Mouse (Mus musculus) A20 (cell line): ENCODE measurements around the gene Lrch3.
"Not testable (repeated sequence)": the region's sequence is repeated elsewhere in the genome, so short reads cannot be mapped to it uniquely, and the experiment has no call there.

Experiments
- DNase-seq: peaks from one replicate; pipeline ENCODE4 v3.0.0-alpha.2; 2011; ENCODE audit warnings: low read depth, low spot score

Gene Lrch3

DNA sequence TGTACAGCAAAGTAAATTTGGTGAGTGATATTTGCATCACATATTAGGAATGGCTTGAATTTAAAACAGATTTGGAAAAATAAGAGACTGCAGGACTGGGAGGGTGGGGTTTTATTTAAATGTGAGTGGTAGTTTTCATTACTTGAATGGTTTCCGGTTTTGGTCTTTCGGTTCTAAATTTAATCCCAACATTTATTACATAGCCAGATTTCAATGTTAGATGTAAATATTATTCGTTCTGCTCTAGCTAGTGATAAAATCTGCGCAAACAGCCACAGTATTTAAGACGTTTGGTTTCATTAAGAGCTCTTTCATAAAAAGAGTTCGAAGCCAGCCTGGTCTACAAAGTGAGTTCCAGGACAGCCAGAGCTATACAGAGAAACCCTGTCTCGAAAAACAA lies 688 bp upstream of the Lrch3 start:
- DNase-seq = peak; percentile 30

DNA sequence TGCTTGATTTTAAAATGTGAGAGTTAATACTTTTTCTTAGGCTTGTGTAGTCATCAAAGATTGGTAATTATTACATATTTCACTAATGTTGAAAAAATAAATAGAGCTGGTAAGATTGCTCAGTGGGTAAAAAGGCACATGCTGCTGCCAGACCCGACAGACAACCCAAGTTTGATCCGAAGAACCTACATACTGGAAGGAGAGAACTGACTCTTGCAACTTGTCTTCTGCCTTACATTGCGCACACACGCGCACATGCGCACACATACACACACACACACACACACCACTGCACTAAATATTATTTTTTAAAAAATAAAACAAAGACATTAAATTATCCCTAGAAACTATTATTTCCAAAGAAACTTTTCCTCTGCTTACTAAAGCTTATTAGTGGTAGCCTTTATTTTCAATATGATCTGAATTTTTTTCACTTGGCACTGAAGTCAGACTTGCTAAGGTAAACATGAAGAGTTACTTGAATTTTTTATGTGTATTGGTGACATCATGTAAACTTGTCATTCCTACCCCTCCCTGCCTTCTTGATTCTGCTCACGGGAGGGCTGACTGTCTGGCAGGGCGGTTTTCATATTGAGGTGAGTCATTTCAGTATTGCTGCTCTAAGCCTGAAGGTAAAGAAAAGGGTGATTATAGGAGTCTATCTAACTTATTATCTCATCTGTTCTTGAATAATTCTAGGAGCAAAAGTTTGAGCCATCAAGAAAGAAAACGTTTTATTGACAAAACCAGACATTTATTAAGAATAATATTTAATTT lies 1.6 kb downstream of the Lrch3 start:
- peak; percentile 37 for DNase-seq

GRCm38 (mm10) chr16:32926629-32927028 lies 12.7 kb downstream of the Lrch3 start:
- DNase-seq = not testable (repeated sequence)

- no peak for DNase-seq
Measured at GRCm38 (mm10) chr16:32927044-32927443, 13.1 kb downstream of the Lrch3 start.

DNA sequence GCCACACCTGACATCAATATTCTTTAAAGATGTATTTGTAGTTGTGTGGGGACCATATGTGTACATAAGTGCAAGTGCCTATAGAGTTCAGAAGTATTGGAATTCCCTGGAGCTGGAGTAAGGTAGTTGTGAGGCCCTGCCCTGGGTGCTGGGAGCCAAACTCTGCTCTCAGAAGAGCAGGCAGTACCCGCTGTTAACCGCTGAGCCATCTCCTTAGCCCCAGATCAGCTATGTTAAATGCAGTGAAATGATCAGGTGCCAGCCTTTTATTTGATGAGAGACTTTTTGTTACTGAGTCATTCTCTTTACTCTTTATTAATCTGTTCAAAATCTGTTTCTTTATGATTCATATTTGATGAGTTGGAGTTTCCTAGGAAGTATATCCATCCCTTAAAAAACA lies 16.0 kb downstream of the Lrch3 start:
- DNase-seq = no peak

DNA sequence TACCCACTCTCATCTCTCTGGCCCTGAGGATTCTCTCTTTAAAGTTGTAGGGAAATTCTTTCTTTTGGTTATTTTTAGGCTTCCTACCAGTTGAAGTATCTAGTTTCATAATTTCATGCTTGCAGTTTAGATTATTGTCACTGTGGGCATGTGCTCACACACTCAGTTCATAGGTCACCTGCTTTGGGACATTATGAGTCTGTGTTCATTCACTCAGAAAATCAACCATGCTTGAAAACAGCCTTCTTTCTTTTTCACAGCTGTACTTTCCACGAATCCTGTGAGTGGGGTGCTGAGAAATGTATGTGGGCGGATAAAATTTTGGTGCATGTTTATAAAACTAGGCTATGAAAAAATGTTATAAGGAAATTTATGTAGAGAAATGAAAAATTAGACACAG lies 20.6 kb downstream of the Lrch3 start:
- peak; percentile 75 for DNase-seq

- no peak for DNase-seq
Measured at GRCm38 (mm10) chr16:32935088-32935487, 21.2 kb downstream of the Lrch3 start.

DNA sequence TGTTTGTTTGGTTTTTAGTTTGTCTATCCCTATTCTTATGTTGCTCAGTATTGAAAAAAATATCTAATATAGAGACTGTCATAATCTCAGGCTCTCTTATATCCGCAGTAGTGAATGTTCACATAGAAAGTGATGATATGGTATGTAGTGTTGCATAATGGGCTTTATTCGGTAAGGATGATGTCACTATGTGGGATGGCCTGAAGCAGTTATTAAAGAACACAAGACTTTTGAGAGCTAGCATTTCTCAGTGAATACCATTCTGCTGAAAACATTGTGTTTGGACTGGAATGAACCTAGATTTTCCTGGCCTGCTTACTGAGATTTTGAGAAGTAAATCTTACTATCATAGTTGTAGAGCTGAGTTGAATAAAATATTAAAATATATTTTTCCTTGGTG lies 23.5 kb downstream of the Lrch3 start:
- DNase-seq = no peak

DNA sequence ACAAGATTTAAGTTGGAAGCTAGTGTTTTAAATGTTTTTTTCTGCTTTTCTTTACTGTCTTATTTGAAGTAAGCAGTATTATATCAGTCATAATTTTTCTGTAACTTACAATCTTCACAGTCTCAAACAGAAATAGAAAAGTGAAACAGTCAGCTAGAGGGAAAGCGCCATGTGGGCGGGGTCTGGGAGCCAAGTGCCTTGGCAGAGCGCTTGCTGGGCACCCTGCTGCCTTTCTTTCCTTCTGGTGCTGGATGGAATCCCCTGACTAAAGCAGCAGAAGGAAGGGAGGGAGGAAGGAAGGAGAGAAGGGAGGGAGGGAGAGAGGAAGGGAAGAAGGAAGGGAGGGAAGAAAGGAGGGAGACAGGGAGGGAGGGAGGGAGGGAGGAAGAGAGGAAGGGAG lies 25.4 kb downstream of the Lrch3 start:
- DNase-seq = not testable (repeated sequence)

- not testable (repeated sequence) for DNase-seq
Measured at GRCm38 (mm10) chr16:32939716-32940115, 25.8 kb downstream of the Lrch3 start.

GRCm38 (mm10) chr16:32941226-32941625 lies 27.3 kb downstream of the Lrch3 start:
- not testable (repeated sequence) for DNase-seq

DNA sequence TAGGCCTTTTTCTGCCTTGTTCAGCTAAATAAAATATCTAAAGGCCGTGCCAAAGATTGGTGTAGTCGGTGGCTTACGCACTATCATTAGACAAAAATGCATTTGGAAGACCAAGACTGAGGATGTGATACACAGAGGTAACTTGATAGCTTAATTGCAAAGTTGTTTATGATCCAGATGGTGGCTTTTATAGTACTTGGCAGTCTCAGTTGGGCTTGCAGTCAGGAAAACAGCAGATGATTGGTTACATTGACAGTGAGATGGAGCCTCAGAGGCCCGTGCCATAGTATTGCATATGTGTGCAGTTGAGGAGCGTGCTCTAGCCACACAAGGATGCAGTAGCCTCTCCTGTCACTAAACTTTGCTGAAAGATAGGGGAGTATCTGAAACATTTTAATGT lies 28.8 kb downstream of the Lrch3 start:
- no peak for DNase-seq

DNA sequence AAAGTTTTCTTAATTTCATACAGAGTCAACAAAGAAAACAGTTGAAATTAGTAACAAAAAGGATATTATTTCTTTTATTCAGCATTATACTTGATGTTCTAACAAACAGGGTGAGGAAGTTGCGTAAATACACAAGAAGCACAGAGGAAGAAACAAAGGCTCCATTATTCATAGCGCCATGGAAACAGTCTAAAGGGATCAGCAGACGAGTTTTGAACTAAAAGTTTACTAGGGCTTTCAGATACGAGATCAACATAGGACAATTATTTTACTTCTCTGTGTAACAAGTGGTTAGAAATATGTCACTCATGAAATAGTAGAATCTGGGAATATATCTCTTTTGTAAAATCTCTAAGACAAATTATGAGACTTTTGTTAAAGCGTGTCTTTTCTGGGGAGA lies 31.5 kb downstream of the Lrch3 start:
- no peak for DNase-seq

GRCm38 (mm10) chr16:32948016-32948415 lies 34.1 kb downstream of the Lrch3 start:
- DNase-seq = no peak

GRCm38 (mm10) chr16:32948656-32949055 lies 34.8 kb downstream of the Lrch3 start:
- peak; percentile 64 for DNase-seq

DNA sequence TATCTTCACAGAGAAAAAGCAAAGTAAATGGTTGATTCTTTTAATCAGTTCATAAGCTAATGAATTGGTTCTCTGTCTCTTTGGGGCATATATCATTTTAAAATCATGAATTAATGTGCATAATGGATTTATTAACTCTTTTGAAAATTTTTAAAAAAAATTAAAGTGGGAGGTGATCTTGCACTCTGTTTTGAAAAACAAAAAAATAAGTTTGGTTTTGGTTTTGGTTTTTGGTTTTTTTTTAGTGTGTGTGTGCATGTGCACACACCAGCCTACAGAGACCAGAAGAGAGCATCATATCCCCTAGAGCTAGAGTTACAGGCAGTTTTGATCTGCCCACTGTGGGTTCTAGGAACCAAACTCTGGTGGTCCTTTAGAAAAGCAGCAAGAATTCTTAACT lies 35.4 kb downstream of the Lrch3 start:
- peak; percentile 73 for DNase-seq

DNA sequence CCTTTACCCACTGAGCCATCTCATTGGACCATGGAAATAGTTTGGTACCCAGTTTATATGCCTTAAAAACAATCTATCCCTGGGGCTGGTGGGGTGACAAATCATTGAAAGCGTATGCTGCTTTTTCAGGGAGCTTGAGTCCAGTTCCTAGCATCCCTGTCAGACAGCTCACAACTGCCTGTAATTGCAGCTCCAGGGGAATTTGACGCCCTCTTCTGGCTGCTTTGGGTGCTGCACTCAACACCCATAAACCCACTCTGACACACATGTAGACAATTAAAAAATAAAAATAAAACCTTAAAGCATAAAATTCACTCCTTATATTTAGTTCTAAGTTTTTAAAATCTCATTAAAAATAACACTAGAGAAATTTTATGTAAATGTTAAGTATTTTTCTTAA lies 37.2 kb downstream of the Lrch3 start:
- peak; percentile 35 for DNase-seq

GRCm38 (mm10) chr16:32953806-32954205 lies 39.9 kb downstream of the Lrch3 start:
- DNase-seq = no peak

GRCm38 (mm10) chr16:32954304-32954703 lies 40.4 kb downstream of the Lrch3 start:
- no peak for DNase-seq

DNA sequence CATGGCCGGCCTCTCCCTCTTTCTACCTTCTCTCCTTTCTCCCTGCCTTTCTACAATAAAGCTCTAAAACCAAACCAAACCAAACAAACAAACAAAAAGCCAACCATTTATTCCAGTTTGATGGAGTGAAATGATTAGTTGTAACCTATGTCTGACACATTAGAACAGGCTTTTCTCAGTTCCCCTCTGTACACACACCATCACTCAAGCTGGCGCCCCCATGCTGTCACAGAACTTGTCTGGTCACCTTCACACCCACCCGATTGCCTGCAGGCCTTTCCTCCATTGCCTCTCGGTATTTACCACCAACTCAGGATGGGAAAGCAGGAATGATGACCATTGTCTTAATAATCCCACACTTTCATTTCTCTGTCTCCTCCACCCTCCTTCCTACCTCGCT lies 43.0 kb downstream of the Lrch3 start:
- no peak for DNase-seq

DNA sequence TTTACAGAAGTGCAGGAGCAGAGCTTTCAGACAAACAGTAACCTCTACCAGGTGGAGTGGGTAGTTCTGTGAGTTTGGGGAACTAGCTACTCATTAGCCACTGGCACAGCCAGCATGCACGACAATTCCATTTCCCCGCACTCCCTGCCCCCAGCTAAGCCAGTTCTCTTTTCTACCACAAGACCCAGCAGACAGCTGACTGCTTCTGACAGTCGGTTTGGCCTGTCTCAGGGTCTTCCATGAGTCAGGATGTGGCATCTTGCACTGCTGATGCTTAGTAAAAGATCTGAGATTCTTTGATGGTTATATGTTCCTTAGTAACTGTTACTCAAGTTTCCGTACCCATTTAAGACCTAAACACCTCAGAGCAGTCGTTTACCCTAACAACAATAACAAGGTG lies 58.6 kb downstream of the Lrch3 start:
- DNase-seq = peak; percentile 82

- DNase-seq = no peak
Measured at GRCm38 (mm10) chr16:32973047-32973446, 59.1 kb downstream of the Lrch3 start.

DNA sequence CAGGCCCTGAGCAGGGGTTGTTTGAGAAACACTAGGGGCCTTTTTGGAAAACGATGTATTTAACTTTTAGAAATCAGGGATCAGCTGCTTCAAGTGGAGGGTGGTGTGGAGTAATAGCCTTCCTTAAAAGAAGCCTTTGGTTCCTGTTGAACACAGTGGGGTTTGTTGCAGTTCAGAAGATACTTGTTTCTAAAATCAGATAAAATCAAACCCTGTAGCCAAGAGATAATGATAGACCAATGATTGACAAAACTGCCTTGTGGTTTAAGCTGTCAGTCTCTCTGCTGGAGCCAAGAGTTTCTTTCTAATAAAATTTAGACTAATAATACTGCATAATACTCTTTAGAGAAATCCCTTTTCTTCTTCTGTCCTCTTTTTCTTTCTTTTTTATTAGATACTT lies 66.3 kb downstream of the Lrch3 start:
- no peak for DNase-seq

DNA sequence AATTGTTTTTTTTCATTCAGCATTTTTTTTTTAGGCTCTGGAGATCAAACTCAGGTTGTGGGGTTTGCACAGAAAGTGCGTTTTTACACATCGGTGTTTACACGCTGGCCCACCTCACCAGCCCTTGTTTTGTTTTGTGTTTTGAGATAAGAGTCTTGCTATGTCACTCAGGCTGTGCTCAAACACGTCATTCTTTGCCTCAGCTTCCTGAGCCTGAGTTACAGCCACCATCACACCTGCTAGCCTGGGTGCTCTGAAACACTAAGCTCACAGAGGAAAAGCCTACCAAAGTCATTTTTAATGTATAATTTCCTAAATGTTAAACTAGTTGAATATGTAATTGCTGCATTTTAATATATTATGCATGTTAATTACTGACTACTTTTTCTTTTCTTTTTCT lies 67.5 kb downstream of the Lrch3 start:
- DNase-seq = no peak
